Mouse (Mus musculus) gastrocnemius, postnatal 14 days (tissue): ENCODE data around the gene Slc16a2. TPM values are rescaled to one million over a fixed set of nuclear protein-coding genes. Genes with fewer than 3 reads are reported as not detected.
"Not testable (repeated sequence)": the region's sequence is repeated elsewhere in the genome, so short reads cannot be mapped to it uniquely, and the experiment has no call there.

ENCODE experiments used
- DNase-seq: peaks from one replicate; pipeline ENCODE4 v3.0.0; 2021; ENCODE audit warnings: mixed read lengths
- intact Hi-C: fragments of 180-260 bp; cut with DNase I; formaldehyde crosslinking; loops from one replicate; pipeline ENCODE4 v1.15.1; 2025; ENCODE audit warnings: low total_unique reads
- total RNA-seq, 2 experiments: library from RNA; stranded (reverse); gene quantifications; 2 replicates each; pipeline ENCODE4 v1.2.3; 2021

The Slc16a2 gene
- total RNA-seq, 2 experiments from 2014 or later, result 4.9 to 7.2 TPM

DNA sequence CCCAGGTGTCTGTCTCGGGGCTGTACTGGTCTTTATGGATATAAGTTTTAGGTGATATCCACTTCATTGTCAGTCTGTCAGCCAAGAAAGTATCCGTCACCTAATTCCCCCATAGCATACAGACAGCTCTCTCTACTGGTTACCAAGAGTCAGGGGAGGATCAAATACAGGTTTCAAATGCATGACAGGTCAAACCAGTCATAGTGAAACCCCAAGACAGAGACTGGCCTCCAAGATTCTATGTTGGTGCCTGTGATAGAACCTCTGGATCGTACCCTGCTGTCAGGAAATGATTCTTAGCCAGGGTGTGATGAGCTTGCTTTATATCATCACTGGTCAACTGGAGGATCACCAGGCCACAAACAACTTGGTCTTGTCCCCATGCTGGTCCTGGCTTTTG is 148.0 kb downstream of the Slc16a2 start:
- intact Hi-C loops, result no loop called here
- DNase-seq, result no peak

GRCm38 (mm10) chrX:103670245-103670644 is 151.5 kb downstream of the Slc16a2 start:
- no peak for DNase-seq
- intact Hi-C loops, result no loop called here

DNA sequence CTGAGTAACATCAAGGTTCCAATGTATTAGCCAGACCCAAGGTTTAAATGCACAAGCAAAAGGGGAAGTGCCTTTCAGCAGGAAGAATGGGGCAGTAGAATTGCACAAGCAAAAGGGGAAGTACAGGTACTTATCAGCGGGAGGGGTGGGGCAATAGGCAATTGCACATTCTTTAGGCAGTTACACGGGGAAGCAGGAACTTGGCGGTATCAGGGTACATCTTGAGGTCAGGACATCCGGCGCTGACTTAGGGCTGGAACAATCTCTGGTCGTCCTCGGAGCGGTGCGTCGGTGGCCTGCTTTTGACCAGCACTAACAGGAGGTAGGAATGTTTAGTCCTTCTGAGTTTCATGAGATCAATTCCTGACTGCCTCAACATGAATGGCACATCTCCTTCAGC is 157.3 kb downstream of the Slc16a2 start:
- intact Hi-C loops, DNase-seq: not testable (repeated sequence)

GRCm38 (mm10) chrX:103658985-103659384 is 162.8 kb downstream of the Slc16a2 start:
- DNase-seq, result no peak
- intact Hi-C loops, result no loop called here

GRCm38 (mm10) chrX:103653021-103653420 is 168.8 kb downstream of the Slc16a2 start:
- intact Hi-C loops, result no loop called here
- no peak for DNase-seq

DNA sequence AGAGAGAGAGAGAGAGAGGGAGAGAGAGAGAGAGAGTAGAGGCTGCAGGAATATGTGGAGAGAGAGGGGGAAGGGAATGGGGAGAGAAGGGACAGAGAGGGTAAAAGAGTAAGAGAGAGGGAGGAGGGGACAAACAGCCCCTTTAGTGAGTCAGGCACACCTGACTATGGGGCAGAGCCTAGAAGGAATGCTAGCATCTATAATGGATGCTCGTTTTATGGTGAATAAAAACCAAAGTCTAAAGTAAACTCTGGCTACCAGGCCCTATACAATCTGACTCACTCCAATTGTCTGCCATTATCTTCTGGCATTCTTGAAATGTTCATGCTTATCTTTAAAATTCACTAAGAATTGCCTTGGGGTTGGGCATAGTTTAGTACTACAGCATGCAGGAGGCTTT is 169.7 kb downstream of the Slc16a2 start:
- no peak for DNase-seq
- intact Hi-C loops, result no loop called here

Other genes with a start within 250 kb of the Slc16a2 start
- not detected for gene Zcchc13, start 191.4 kb downstream of the Slc16a2 start, total RNA-seq
- 10 to 100 TPM; 19.0 to 19.2 TPM for gene Rlim, start 159.3 kb upstream of the Slc16a2 start, total RNA-seq